Mouse (Mus musculus): ENCODE measurements at regions not wholly inside any gene's neighbourhood (a gene's known extent, or its start where the extent isn't known, plus 50 kb on each side); places are given as distances from the start of the nearest gene placed in this dataset.

DNA sequence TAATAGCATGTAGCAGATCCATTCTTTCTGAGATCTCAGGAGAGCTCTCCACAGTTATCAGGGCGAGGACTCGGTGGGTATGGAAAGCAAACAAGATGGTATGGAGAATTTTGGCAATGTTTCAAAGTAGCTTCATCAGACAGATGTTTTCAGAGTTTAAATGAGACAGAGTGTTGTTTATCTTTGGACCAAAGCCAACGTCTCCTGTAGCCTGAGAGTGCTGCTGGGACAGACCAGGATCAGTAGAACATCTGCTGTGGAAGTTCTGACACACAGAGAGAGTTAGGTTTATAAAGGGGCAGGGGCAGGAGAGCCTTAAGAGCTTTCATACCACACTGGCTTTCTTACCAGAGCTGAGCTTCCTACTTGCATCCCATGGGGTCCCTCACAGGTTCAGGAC lies 97.6 kb downstream of the Dact1 start:
- no peak for ATAC-seq
- Histone ChIP-seq H3K4me1 (ENCODE audit: insufficient read depth, low read length) (no peaks in the 10 kb centered on the region), H3K27ac (no peak overlapping the region), H3K9ac (replicated peaks; ENCODE audit: low read length) (no peak overlapping the region), H3K9me3 (ENCODE audit: low read length) (no peaks in the 10 kb centered on the region), H3K4me3 (ENCODE audit: low read length) (no peak overlapping the region), H3K4me2 (ENCODE audit: low read depth, low read length) (no peak overlapping the region), H3K36me3 (ENCODE audit: insufficient read depth, low read length) (no peaks in the 10 kb centered on the region), H3K27me3 (ENCODE audit: insufficient read depth, low read length) (no peaks in the 10 kb centered on the region)
- WGBS: 66% methylated on average over 3 of the region's 3 CpGs
- no peak for DNase-seq (ENCODE audit: low spot score)
- no peak for TF ChIP-seq CTCF (IDR thresholded peaks at IDR 0.05; ENCODE audit: low read depth)

GRCm38 (mm10) chr12:71408396-71409050 lies 98.8 kb downstream of the Dact1 start:
- 54% methylated on average over 3 of the region's 3 CpGs for WGBS
- H3K9ac ChIP-seq (replicated peaks; ENCODE audit: low read length): no peak overlapping the region
- H3K27me3 ChIP-seq (ENCODE audit: insufficient read depth, low read length): no peaks in the 10 kb centered on the region
- H3K9me3 ChIP-seq (ENCODE audit: low read length): no peaks in the 10 kb centered on the region
- no peaks in the 10 kb centered on the region for H3K4me1 ChIP-seq (ENCODE audit: insufficient read depth, low read length)
- H3K27ac ChIP-seq: no peak overlapping the region
- H3K4me3 ChIP-seq (ENCODE audit: low read length): no peak overlapping the region
- ATAC-seq (no peak), DNase-seq (ENCODE audit: low spot score) (no peak)
- TF ChIP-seq CTCF (IDR thresholded peaks at IDR 0.05; ENCODE audit: low read depth): no peak
- H3K4me2 ChIP-seq (ENCODE audit: low read depth, low read length): no peak overlapping the region
- H3K36me3 ChIP-seq (ENCODE audit: insufficient read depth, low read length): no peaks in the 10 kb centered on the region

GRCm38 (mm10) chr12:71412331-71412730 lies 102.6 kb downstream of the Dact1 start:
- Histone ChIP-seq H3K9ac (replicated peaks; ENCODE audit: low read length) (no peak overlapping the region), H3K4me2 (ENCODE audit: low read depth, low read length) (no peak overlapping the region), H3K4me3 (ENCODE audit: low read length) (no peak overlapping the region), H3K4me1 (ENCODE audit: insufficient read depth, low read length) (no peaks in the 10 kb centered on the region), H3K36me3 (ENCODE audit: insufficient read depth, low read length) (no peaks in the 10 kb centered on the region), H3K27ac (no peak overlapping the region), H3K9me3 (ENCODE audit: low read length) (no peaks in the 10 kb centered on the region), H3K27me3 (ENCODE audit: insufficient read depth, low read length) (no peaks in the 10 kb centered on the region)
- DNase-seq (ENCODE audit: low spot score) (no peak), ATAC-seq (no peak)
- no peak for TF ChIP-seq CTCF (IDR thresholded peaks at IDR 0.05; ENCODE audit: low read depth)
- 84% methylated on average over 3 of the region's 3 CpGs for WGBS

GRCm38 (mm10) chr12:71416968-71417367 lies 107.3 kb downstream of the Dact1 start:
- Histone ChIP-seq H3K27me3 (ENCODE audit: insufficient read depth, low read length) (no peaks in the 10 kb centered on the region), H3K4me3 (ENCODE audit: low read length) (no peak overlapping the region), H3K4me2 (ENCODE audit: low read depth, low read length) (no peak overlapping the region), H3K9ac (replicated peaks; ENCODE audit: low read length) (no peak overlapping the region), H3K4me1 (ENCODE audit: insufficient read depth, low read length) (no peaks in the 10 kb centered on the region), H3K9me3 (ENCODE audit: low read length) (no peaks in the 10 kb centered on the region), H3K27ac (no peak overlapping the region), H3K36me3 (ENCODE audit: insufficient read depth, low read length) (no peaks in the 10 kb centered on the region)
- no peak for DNase-seq (ENCODE audit: low spot score)
- no peak for ATAC-seq
- TF ChIP-seq CTCF (IDR thresholded peaks at IDR 0.05; ENCODE audit: low read depth): no peak
- 82% methylated on average over 2 of the region's 2 CpGs for WGBS

DNA sequence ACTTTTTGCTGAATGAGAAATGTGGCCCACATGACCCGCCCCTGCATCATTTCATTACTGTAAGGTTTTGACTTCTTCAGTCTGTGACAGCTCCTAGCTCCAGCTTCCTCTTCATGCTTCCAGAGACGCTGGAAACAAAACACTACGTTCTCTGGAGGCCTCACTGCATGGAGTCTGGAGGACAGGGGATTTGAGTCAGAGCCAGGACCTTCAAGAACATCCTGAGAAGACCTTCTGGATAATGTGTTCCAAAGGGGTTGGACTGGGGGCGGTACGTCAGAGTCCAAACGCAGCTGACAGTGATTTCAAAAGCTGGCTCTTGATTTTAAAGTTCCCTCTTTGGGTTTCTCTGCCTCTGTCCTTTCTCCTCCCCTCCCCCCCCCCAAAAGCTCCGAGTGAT lies 108.5 kb downstream of the Dact1 start:
- Histone ChIP-seq H3K9me3 (ENCODE audit: low read length) (no peaks in the 10 kb centered on the region), H3K27me3 (ENCODE audit: insufficient read depth, low read length) (no peaks in the 10 kb centered on the region), H3K27ac (no peak overlapping the region), H3K4me3 (ENCODE audit: low read length) (no peak overlapping the region), H3K9ac (replicated peaks; ENCODE audit: low read length) (no peak overlapping the region), H3K4me1 (ENCODE audit: insufficient read depth, low read length) (no peaks in the 10 kb centered on the region), H3K36me3 (ENCODE audit: insufficient read depth, low read length) (no peaks in the 10 kb centered on the region), H3K4me2 (ENCODE audit: low read depth, low read length) (no peak overlapping the region)
- no peak for ATAC-seq
- no peak for DNase-seq (ENCODE audit: low spot score)
- TF ChIP-seq CTCF (IDR thresholded peaks at IDR 0.05; ENCODE audit: low read depth): no peak
- 69% methylated on average over 7 of the region's 7 CpGs for WGBS

- Histone ChIP-seq H3K9ac (replicated peaks; ENCODE audit: low read length) (no peak overlapping the region), H3K4me3 (ENCODE audit: low read length) (no peak overlapping the region), H3K36me3 (ENCODE audit: insufficient read depth, low read length) (no peaks in the 10 kb centered on the region), H3K4me2 (ENCODE audit: low read depth, low read length) (no peak overlapping the region), H3K27ac (no peak overlapping the region), H3K27me3 (ENCODE audit: insufficient read depth, low read length) (no peaks in the 10 kb centered on the region), H3K9me3 (ENCODE audit: low read length) (no peaks in the 10 kb centered on the region), H3K4me1 (ENCODE audit: insufficient read depth, low read length) (no peaks in the 10 kb centered on the region)
- ATAC-seq: no peak
- no peak for DNase-seq (ENCODE audit: low spot score)
- 76% methylated on average over 4 of the region's 4 CpGs for WGBS
- no peak for TF ChIP-seq CTCF (IDR thresholded peaks at IDR 0.05; ENCODE audit: low read depth)
Measured at GRCm38 (mm10) chr12:71419161-71419560, 109.5 kb downstream of the Dact1 start.

DNA sequence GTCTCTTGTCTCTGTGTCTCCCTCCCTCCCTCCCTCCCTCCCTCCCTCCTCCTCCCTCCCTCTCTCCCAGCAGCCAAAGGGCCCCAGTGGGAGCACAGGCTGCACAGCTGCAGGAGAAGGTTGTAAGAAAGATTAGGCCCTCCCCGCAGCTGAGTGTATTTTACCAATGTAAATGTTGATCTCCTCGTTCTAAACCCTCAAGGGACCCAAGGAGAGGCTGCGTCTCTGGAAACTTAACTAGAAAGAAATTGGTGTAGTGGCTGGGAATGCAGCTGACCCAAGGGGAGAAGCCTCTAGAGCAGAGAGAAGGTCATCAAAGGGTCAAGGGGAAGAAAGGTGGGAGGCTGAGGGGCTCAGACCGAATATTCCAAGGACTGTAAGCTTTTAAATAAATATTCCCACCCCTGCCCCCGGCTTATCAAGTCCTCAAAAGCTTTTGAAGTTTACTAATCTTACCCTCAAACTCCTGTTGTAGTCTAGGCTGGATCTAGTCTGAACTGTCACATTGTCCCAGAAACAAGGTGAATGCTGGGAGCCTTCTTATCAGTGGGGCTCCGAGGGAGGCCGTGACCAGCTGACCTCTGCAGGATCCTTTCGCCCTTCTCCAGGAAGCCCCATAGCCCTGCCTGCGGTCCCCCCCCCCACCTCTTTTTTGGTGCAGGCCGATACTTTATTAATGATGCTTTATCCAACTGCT lies 116.5 kb downstream of the Dact1 start:
- H3K9me3 ChIP-seq (ENCODE audit: low read length): no peaks in the 10 kb centered on the region
- H3K36me3 ChIP-seq (ENCODE audit: insufficient read depth, low read length): no peaks in the 10 kb centered on the region
- H3K4me1 ChIP-seq (ENCODE audit: insufficient read depth, low read length): peaks cover 4% of the 10 kb centered on the region; the same call in 1 of the 2 replicates
- H3K27ac ChIP-seq: no peak overlapping the region
- WGBS: 38% methylated on average over 10 of the region's 10 CpGs
- TF ChIP-seq CTCF (IDR thresholded peaks at IDR 0.05; ENCODE audit: low read depth): no peak
- no peak overlapping the region for H3K4me2 ChIP-seq (ENCODE audit: low read depth, low read length)
- DNase-seq (ENCODE audit: low spot score): no peak
- no peak for ATAC-seq
- no peaks in the 10 kb centered on the region for H3K27me3 ChIP-seq (ENCODE audit: insufficient read depth, low read length)
- H3K9ac ChIP-seq (replicated peaks; ENCODE audit: low read length): no peak overlapping the region
- no peak overlapping the region for H3K4me3 ChIP-seq (ENCODE audit: low read length)
